Mouse (Mus musculus) embryonic fibroblast, embryonic 13.5 days (primary cell): ENCODE measurements around the gene Acot1.

ENCODE experiments used
- CTCF ChIP-seq: IDR thresholded peaks from 2 replicates; pipeline ENCODE4 v1.5.1; 2011; ENCODE audit warnings: mild to moderate bottlenecking, control low read depth, low read length, moderate library complexity, borderline replicate concordance; ENCODE audit not compliant: insufficient read depth
- POLR2A ChIP-seq: IDR thresholded peaks from 2 replicates; pipeline ENCODE4 v1.6.1; 2011; ENCODE audit warnings: low read depth, mild to moderate bottlenecking, control low read depth, low read length, moderate library complexity

DNA sequence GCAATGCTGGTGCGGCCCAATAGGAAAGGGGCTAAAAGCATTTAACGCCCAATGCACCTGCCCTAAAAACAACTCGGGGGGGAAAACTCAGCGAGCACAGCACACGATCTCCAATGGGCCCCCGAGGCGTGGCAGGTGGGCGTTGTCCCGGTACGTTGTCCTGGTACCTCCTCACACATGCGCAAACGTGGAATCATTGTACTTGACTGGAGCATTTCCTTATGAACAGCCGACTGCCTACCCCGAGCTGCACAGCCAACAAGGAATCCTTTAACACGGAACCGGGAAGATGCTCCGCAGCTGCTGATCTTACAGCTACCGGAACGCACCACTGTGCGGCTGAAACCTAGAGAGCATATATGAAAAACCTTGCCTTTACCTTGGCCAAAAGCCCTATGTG, 53.0 kb downstream of the Acot1 start:
- TF ChIP-seq CTCF, result no peak
- TF ChIP-seq POLR2A, result no peak
